Mouse (Mus musculus): ENCODE results near the gene Tmem222. TPM values are rescaled to one million over a fixed set of nuclear protein-coding genes. Genes with fewer than 3 reads are reported as not detected.

The Tmem222 gene
- polyA plus RNA-seq, 1 experiment: 65.3 TPM

- TF ChIP-seq FOSL1 (IDR thresholded peaks at IDR 0.05; ENCODE audit: insufficient read depth, low read length, poor library complexity, severe bottlenecking): no peak
- peak; percentile 30 for TF ChIP-seq CTCF (IDR thresholded peaks at IDR 0.05; ENCODE audit: control insufficient read depth, insufficient read depth, insufficient read length)
- H3K79me2 ChIP-seq (ENCODE audit: control insufficient read depth, insufficient read depth): no peaks in the 10 kb centered on the region
- no peaks in the 10 kb centered on the region for H3K36me3 ChIP-seq (ENCODE audit: control insufficient read depth, insufficient read depth)
- no peak overlapping the region for H3ac ChIP-seq (ENCODE audit: control insufficient read depth, insufficient read length, low read depth)
- no peak overlapping the region for H3K4me3 ChIP-seq (ENCODE audit: insufficient read depth, poor library complexity, severe bottlenecking)
- no peaks in the 10 kb centered on the region for H3K79me3 ChIP-seq (ENCODE audit: low read depth)
- H3K27me3 ChIP-seq (ENCODE audit: control insufficient read depth, insufficient read depth, insufficient read length): no peaks in the 10 kb centered on the region
Observed at GRCm38 (mm10) chr4:133307331-133307730, 29.7 kb upstream of the Tmem222 start.

GRCm38 (mm10) chr4:133305825-133306224 is 28.2 kb upstream of the Tmem222 start:
- Histone ChIP-seq H3K27me3 (ENCODE audit: control insufficient read depth, insufficient read depth, insufficient read length) (no peaks in the 10 kb centered on the region), H3K79me2 (ENCODE audit: control insufficient read depth, insufficient read depth) (no peaks in the 10 kb centered on the region), H3K4me3 (ENCODE audit: insufficient read depth, poor library complexity, severe bottlenecking) (no peak overlapping the region), H3K36me3 (ENCODE audit: control insufficient read depth, insufficient read depth) (no peaks in the 10 kb centered on the region), H3ac (ENCODE audit: control insufficient read depth, insufficient read length, low read depth) (no peak overlapping the region), H3K79me3 (ENCODE audit: low read depth) (no peaks in the 10 kb centered on the region)
- TF ChIP-seq FOSL1 (IDR thresholded peaks at IDR 0.05; ENCODE audit: insufficient read depth, low read length, poor library complexity, severe bottlenecking): no peak
- no peak for TF ChIP-seq CTCF (IDR thresholded peaks at IDR 0.05; ENCODE audit: control insufficient read depth, insufficient read depth, insufficient read length)
- no peak for TF ChIP-seq MYOD1 (IDR thresholded peaks at IDR 0.05; ENCODE audit: control insufficient read depth, insufficient read length, low read depth)

- H3K4me3 ChIP-seq (ENCODE audit: insufficient read depth, poor library complexity, severe bottlenecking): no peak overlapping the region
- no peaks in the 10 kb centered on the region for H3K36me3 ChIP-seq (ENCODE audit: control insufficient read depth, insufficient read depth)
- TF ChIP-seq MYOG (IDR thresholded peaks at IDR 0.05; ENCODE audit: control insufficient read depth, extremely low read depth, insufficient read length): no peak
- TF ChIP-seq MYOD1 (IDR thresholded peaks at IDR 0.05; ENCODE audit: control insufficient read depth, insufficient read length, low read depth): no peak
- TF ChIP-seq CEBPB (IDR thresholded peaks at IDR 0.05; ENCODE audit: low read depth): no peak
- no peak for TF ChIP-seq USF1 (IDR thresholded peaks at IDR 0.05; ENCODE audit: low read depth)
- TF ChIP-seq CTCF (IDR thresholded peaks at IDR 0.05; ENCODE audit: control insufficient read depth, insufficient read depth, insufficient read length): no peak
- TF ChIP-seq FOSL1 (IDR thresholded peaks at IDR 0.05; ENCODE audit: insufficient read depth, low read length, poor library complexity, severe bottlenecking): no peak
- no peak for TF ChIP-seq MAX (IDR thresholded peaks at IDR 0.05)
Observed at GRCm38 (mm10) chr4:133304770-133305169, 27.2 kb upstream of the Tmem222 start.

GRCm38 (mm10) chr4:133302668-133303067 is 25.1 kb upstream of the Tmem222 start:
- no peak overlapping the region for H3K4me3 ChIP-seq (ENCODE audit: insufficient read depth, poor library complexity, severe bottlenecking)
- H3K79me2 ChIP-seq (ENCODE audit: control insufficient read depth, insufficient read depth): no peaks in the 10 kb centered on the region
- no peaks in the 10 kb centered on the region for H3K36me3 ChIP-seq (ENCODE audit: control insufficient read depth, insufficient read depth)
- no peak overlapping the region for H3ac ChIP-seq (ENCODE audit: control insufficient read depth, insufficient read length, low read depth)
- no peaks in the 10 kb centered on the region for H3K79me3 ChIP-seq (ENCODE audit: low read depth)
- TF ChIP-seq CTCF (IDR thresholded peaks at IDR 0.05; ENCODE audit: control insufficient read depth, insufficient read depth, insufficient read length): no peak
- no peak for TF ChIP-seq FOSL1 (IDR thresholded peaks at IDR 0.05; ENCODE audit: insufficient read depth, low read length, poor library complexity, severe bottlenecking)
- TF ChIP-seq MYOG (IDR thresholded peaks at IDR 0.05; ENCODE audit: control insufficient read depth, extremely low read depth, insufficient read length): no peak
- TF ChIP-seq MAX (IDR thresholded peaks at IDR 0.05): no peak
- TF ChIP-seq MYOD1 (IDR thresholded peaks at IDR 0.05; ENCODE audit: control insufficient read depth, insufficient read length, low read depth): no peak
- TF ChIP-seq CEBPB (IDR thresholded peaks at IDR 0.05; ENCODE audit: low read depth): no peak
- no peak for TF ChIP-seq USF1 (IDR thresholded peaks at IDR 0.05; ENCODE audit: low read depth)
- no peaks in the 10 kb centered on the region for H3K27me3 ChIP-seq (ENCODE audit: control insufficient read depth, insufficient read depth, insufficient read length)

More at GRCm38 (mm10) chr4:133304770-133305169, 27.2 kb upstream of the Tmem222 start:
- H3K79me3 ChIP-seq (ENCODE audit: low read depth): no peaks in the 10 kb centered on the region
- no peaks in the 10 kb centered on the region for H3K79me2 ChIP-seq (ENCODE audit: control insufficient read depth, insufficient read depth)
- H3K27me3 ChIP-seq (ENCODE audit: control insufficient read depth, insufficient read depth, insufficient read length): no peaks in the 10 kb centered on the region
- no peak overlapping the region for H3ac ChIP-seq (ENCODE audit: control insufficient read depth, insufficient read length, low read depth)

GRCm38 (mm10) chr4:133301802-133302201 is 24.2 kb upstream of the Tmem222 start:
- H3ac ChIP-seq (ENCODE audit: control insufficient read depth, insufficient read length, low read depth): no peak overlapping the region
- H3K79me3 ChIP-seq (ENCODE audit: low read depth): no peaks in the 10 kb centered on the region
- H3K79me2 ChIP-seq (ENCODE audit: control insufficient read depth, insufficient read depth): no peaks in the 10 kb centered on the region
- no peaks in the 10 kb centered on the region for H3K36me3 ChIP-seq (ENCODE audit: control insufficient read depth, insufficient read depth)
- no peaks in the 10 kb centered on the region for H3K27me3 ChIP-seq (ENCODE audit: control insufficient read depth, insufficient read depth, insufficient read length)
- no peak overlapping the region for H3K4me3 ChIP-seq (ENCODE audit: insufficient read depth, poor library complexity, severe bottlenecking)
- TF ChIP-seq CTCF (IDR thresholded peaks at IDR 0.05; ENCODE audit: control insufficient read depth, insufficient read depth, insufficient read length) (peak; percentile 70), MYOG (IDR thresholded peaks at IDR 0.05; ENCODE audit: control insufficient read depth, extremely low read depth, insufficient read length) (no peak)

- H3K27me3 ChIP-seq (ENCODE audit: control insufficient read depth, insufficient read depth, insufficient read length): no peaks in the 10 kb centered on the region
- H3K79me2 ChIP-seq (ENCODE audit: control insufficient read depth, insufficient read depth): no peaks in the 10 kb centered on the region
- no peak overlapping the region for H3ac ChIP-seq (ENCODE audit: control insufficient read depth, insufficient read length, low read depth)
- no peak for TF ChIP-seq MYOD1 (IDR thresholded peaks at IDR 0.05; ENCODE audit: control insufficient read depth, insufficient read length, low read depth)
- TF ChIP-seq MYOG (IDR thresholded peaks at IDR 0.05; ENCODE audit: control insufficient read depth, extremely low read depth, insufficient read length): no peak
- TF ChIP-seq MAX (IDR thresholded peaks at IDR 0.05): no peak
- TF ChIP-seq CEBPB (IDR thresholded peaks at IDR 0.05; ENCODE audit: low read depth): no peak
- TF ChIP-seq CTCF (IDR thresholded peaks at IDR 0.05; ENCODE audit: control insufficient read depth, insufficient read depth, insufficient read length): no peak
- TF ChIP-seq FOSL1 (IDR thresholded peaks at IDR 0.05; ENCODE audit: insufficient read depth, low read length, poor library complexity, severe bottlenecking): no peak
- no peak for TF ChIP-seq USF1 (IDR thresholded peaks at IDR 0.05; ENCODE audit: low read depth)
- no peaks in the 10 kb centered on the region for H3K79me3 ChIP-seq (ENCODE audit: low read depth)
- H3K36me3 ChIP-seq (ENCODE audit: control insufficient read depth, insufficient read depth): no peaks in the 10 kb centered on the region
- no peak overlapping the region for H3K4me3 ChIP-seq (ENCODE audit: insufficient read depth, poor library complexity, severe bottlenecking)
Observed at GRCm38 (mm10) chr4:133300421-133300820, 22.8 kb upstream of the Tmem222 start.
